Mouse (Mus musculus) liver, embryonic 14.5 days (tissue): ENCODE data around the gene Cbr3. TPM values are rescaled to one million over a fixed set of nuclear protein-coding genes. Genes with fewer than 3 reads are reported as not detected.
"Not testable (repeated sequence)": the region's sequence is repeated elsewhere in the genome, so short reads cannot be mapped to it uniquely, and the experiment has no call there.

Experiments
- ATAC-seq: fragments of 200-750 bp; cut with Nextera tagmentation; 2 replicates; pipeline ENCODE4 v1.8.0; 2017; ENCODE audit warnings: moderate number of reproducible peaks, mild to moderate bottlenecking, moderate library complexity; ENCODE audit not compliant: insufficient read depth
- DNase-seq, 3 experiments: peaks; one replicate each; pipeline ENCODE4 v3.0.0-alpha.2; 2012 to 2013; ENCODE audit warnings: low read depth in 3 of 3, low spot score in 3 of 3
- H3K27ac ChIP-seq: fragments of 300-500 bp; sonication (generic); 2 replicates; pipeline ENCODE4 v1.5.1; 2014; ENCODE audit warnings: moderate library complexity, mild to moderate bottlenecking, control low read depth, inconsistent platforms
- H3K27me3 ChIP-seq: fragments of 300-500 bp; sonication (generic); 2 replicates; pipeline ENCODE4 v1.6.1; 2014; ENCODE audit warnings: mild to moderate bottlenecking, low read length, moderate library complexity; ENCODE audit not compliant: control insufficient read depth, insufficient read depth
- H3K36me3 ChIP-seq: fragments of 300-500 bp; sonication (generic); replicated peaks from 2 replicates; pipeline ENCODE4 v1.6.1; 2014; ENCODE audit warnings: low read depth; ENCODE audit not compliant: control insufficient read depth, insufficient read depth
- H3K4me1 ChIP-seq, 2 experiments: fragments of 200-500 bp in 1 of 2; fragments of 300-500 bp in 1 of 2; sonication (generic) in 1 of 2; replicated peaks; 2 replicates each; pipeline ENCODE4 v1.6.1; 2012 to 2014; ENCODE audit warnings: antibody characterized with exemption in 1 of 2, inconsistent platforms in 1 of 2, low read length in 1 of 2; ENCODE audit not compliant: control insufficient read depth in 2 of 2, insufficient read depth in 2 of 2
- H3K4me2 ChIP-seq: fragments of 300-500 bp; sonication (generic); 2 replicates; pipeline ENCODE4 v1.6.1; 2014; ENCODE audit warnings: low read depth, mild to moderate bottlenecking, control low read depth, moderate library complexity
- H3K4me3 ChIP-seq, 2 experiments: fragments of 200-500 bp in 1 of 2; fragments of 300-500 bp in 1 of 2; sonication (generic) in 1 of 2; 2 replicates each; pipeline ENCODE4 v1.5.1; 2012 to 2014; ENCODE audit warnings: low read depth in 2 of 2, low read length in 2 of 2, mild to moderate bottlenecking in 2 of 2, control low read depth in 1 of 2, inconsistent platforms in 1 of 2, moderate library complexity in 1 of 2; ENCODE audit not compliant: insufficient read depth in 1 of 2
- H3K9ac ChIP-seq: fragments of 300-500 bp; sonication (generic); replicated peaks from 2 replicates; pipeline ENCODE4 v1.6.1; 2014; ENCODE audit warnings: mild to moderate bottlenecking, control low read depth, moderate library complexity
- H3K9me3 ChIP-seq: fragments of 300-500 bp; sonication (generic); 2 replicates; pipeline ENCODE4 v1.6.1; 2016; ENCODE audit warnings: low read length, mixed read lengths; ENCODE audit not compliant: control insufficient read depth
- CTCF ChIP-seq: IDR thresholded peaks from 2 replicates; pipeline ENCODE4 v1.5.1; 2016; ENCODE audit warnings: antibody characterized with exemption, low read depth, control low read depth
- EP300 ChIP-seq: IDR thresholded peaks from 2 replicates; pipeline ENCODE4 v1.6.1; 2016; ENCODE audit warnings: antibody characterized with exemption, low read depth
- WGBS: fragments of 180-500 bp; shearing (Covaris S2); extraction: QIAGEN DNeasy Blood & Tissue Kit; methylation state at CpG from one replicate; pipeline ENCODE4 v1.1.7; 2014; ENCODE audit not compliant: insufficient replicate concordance; 5-methylcytosine and 5-hydroxymethylcytosine counted together
- polyA plus RNA-seq, 2 experiments: library from polyadenylated mRNA; depleted of rRNA in 1 of 2; stranded (reverse) in 1 of 2; unstranded in 1 of 2; fragments of >200 nt; fragmentation: Nextera tagmentation in 1 of 2; extraction: Ambion mirVana in 1 of 2; gene quantifications; 2 replicates each; pipeline versions ENCODE4 v1.2.1 to v1.2.3; 2012 to 2014

Cbr3 gene
- polyA plus RNA-seq, 2 experiments, result 0.28 to 0.32 TPM

GRCm38 (mm10) chr16:93683508-93684236, 657 bp downstream of the Cbr3 start:
- TF ChIP-seq EP300, result no peak
- no peaks in the 10 kb centered on the region for H3K4me1 ChIP-seq
- peak overlapping the region; percentile 10 to 17; a peak in 3 of 4 replicates for H3K4me3 ChIP-seq
- ATAC-seq (no peak), DNase-seq (no peak)
- no peaks in the 10 kb centered on the region for H3K36me3 ChIP-seq
- under 1% methylated on average over 53 of the region's 53 CpGs for WGBS
- H3K27ac ChIP-seq, result no peak overlapping the region
- H3K9me3 ChIP-seq, result no peaks in the 10 kb centered on the region
- H3K9ac ChIP-seq, result no peak overlapping the region
- peak overlapping the region; percentile 43 for H3K4me2 ChIP-seq
- peaks cover 50% of the 10 kb centered on the region for H3K27me3 ChIP-seq

- H3K4me2 ChIP-seq, result no peak overlapping the region
- no peaks in the 10 kb centered on the region for H3K36me3 ChIP-seq
- H3K27ac ChIP-seq, result no peak overlapping the region
- ATAC-seq, result no peak
- peaks cover 50% of the 10 kb centered on the region for H3K27me3 ChIP-seq
- WGBS, result 30% methylated on average over 7 of the region's 7 CpGs
- no peak overlapping the region for H3K9ac ChIP-seq
- H3K4me3 ChIP-seq, result no peak overlapping the region
- H3K4me1 ChIP-seq, result no peaks in the 10 kb centered on the region
- DNase-seq, result no peak
- TF ChIP-seq CTCF (no peak), EP300 (no peak)
- H3K9me3 ChIP-seq, result no peaks in the 10 kb centered on the region
Observed at GRCm38 (mm10) chr16:93684441-93684840, 1.4 kb downstream of the Cbr3 start.

- whole genome bisulfite sequencing, result 76% methylated on average over 3 of the region's 3 CpGs
- not testable (repeated sequence) for H3K4me3 ChIP-seq, ATAC-seq, H3K36me3 ChIP-seq, H3K4me1 ChIP-seq, H3K9me3 ChIP-seq, DNase-seq, H3K4me2 ChIP-seq, H3K27ac ChIP-seq, H3K9ac ChIP-seq
- peaks cover 49% of the 10 kb centered on the region for H3K27me3 ChIP-seq
- TF ChIP-seq CTCF, result peak; percentile 51
Observed at GRCm38 (mm10) chr16:93685783-93686182, 2.8 kb downstream of the Cbr3 start.

- Histone ChIP-seq H3K4me2 (no peak overlapping the region), H3K4me3 (no peak overlapping the region), H3K4me1 (no peaks in the 10 kb centered on the region), H3K9me3 (no peaks in the 10 kb centered on the region), H3K36me3 (no peaks in the 10 kb centered on the region), H3K27me3 (peaks cover 43% of the 10 kb centered on the region), H3K9ac (no peak overlapping the region), H3K27ac (no peak overlapping the region)
- TF ChIP-seq EP300, result no peak
- no peak for TF ChIP-seq CTCF
- 62% methylated on average over 5 of the region's 7 CpGs for WGBS
- no peak for DNase-seq
- no peak for ATAC-seq
Observed at GRCm38 (mm10) chr16:93686421-93686820, 3.4 kb downstream of the Cbr3 start.

DNA sequence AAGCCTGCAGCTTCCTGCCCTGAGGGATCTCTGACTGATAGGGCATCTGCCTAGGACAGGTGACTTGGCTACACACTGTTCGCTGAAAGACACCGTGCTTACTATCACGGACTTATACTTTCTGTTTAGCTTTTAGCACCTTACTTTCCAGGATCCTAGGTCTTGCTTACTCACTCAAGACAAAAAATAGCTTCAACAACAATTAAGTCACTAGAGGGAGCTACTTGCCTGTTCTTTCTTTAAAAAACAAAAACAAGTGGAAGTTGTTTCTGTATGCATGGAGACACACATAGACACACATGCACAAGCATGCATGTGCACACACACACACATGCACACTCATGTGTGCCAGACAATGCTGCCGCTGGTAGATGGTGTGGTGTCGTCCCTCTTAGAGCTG, 3.9 kb downstream of the Cbr3 start:
- Histone ChIP-seq H3K27me3 (peaks cover 37% of the 10 kb centered on the region), H3K9me3 (no peaks in the 10 kb centered on the region), H3K4me2 (peak overlapping the region; percentile 29; the same call in 1 of the 2 replicates), H3K4me3 (no peak overlapping the region), H3K27ac (no peak overlapping the region), H3K4me1 (no peaks in the 10 kb centered on the region), H3K9ac (no peak overlapping the region), H3K36me3 (no peaks in the 10 kb centered on the region)
- 27% methylated on average over 5 of the region's 5 CpGs for WGBS
- DNase-seq (peak in 2 of 3 experiments; percentile 25 to 26), ATAC-seq (no peak)
- TF ChIP-seq CTCF, result peak; percentile 37; the same call in 1 of the 2 replicates
- TF ChIP-seq EP300, result no peak
